Mouse (Mus musculus) left cerebral cortex, adult 2 months (tissue): ENCODE data around the gene Psma3. TPM values are rescaled to one million over a fixed set of nuclear protein-coding genes. Genes with fewer than 3 reads are reported as not detected.

Source experiments
- DNase-seq, 2 experiments: peaks; one replicate each; pipeline ENCODE4 v3.0.0; 2021 to 2022; ENCODE audit warnings: low spot score in 2 of 2, mixed read lengths in 1 of 2; ENCODE audit errors: extremely low spot score in 1 of 2
- H3K27ac ChIP-seq: fragments of 200-600 bp; 2 replicates; pipeline ENCODE4 v1.8.1; 2022
- H3K4me3 ChIP-seq: fragments of 200-600 bp; 2 replicates; pipeline ENCODE4 v1.8.1; 2022
- CTCF ChIP-seq: fragments of 200-600 bp; IDR thresholded peaks from 2 replicates; pipeline ENCODE4 v1.8.1; 2022; ENCODE audit warnings: antibody characterized with exemption, mild to moderate bottlenecking, moderate library complexity
- intact Hi-C: fragments of 180-260 bp; cut with DNase I; formaldehyde crosslinking; loops from one replicate; pipeline ENCODE4 v1.15.1; 2025
- total RNA-seq, 2 experiments: library from RNA; stranded (reverse); gene quantifications; 2 replicates each; pipeline ENCODE4 v1.2.3; 2021

The Psma3 gene
- total RNA-seq, 2 experiments from 2014 or later: 170 to 185 TPM

DNA sequence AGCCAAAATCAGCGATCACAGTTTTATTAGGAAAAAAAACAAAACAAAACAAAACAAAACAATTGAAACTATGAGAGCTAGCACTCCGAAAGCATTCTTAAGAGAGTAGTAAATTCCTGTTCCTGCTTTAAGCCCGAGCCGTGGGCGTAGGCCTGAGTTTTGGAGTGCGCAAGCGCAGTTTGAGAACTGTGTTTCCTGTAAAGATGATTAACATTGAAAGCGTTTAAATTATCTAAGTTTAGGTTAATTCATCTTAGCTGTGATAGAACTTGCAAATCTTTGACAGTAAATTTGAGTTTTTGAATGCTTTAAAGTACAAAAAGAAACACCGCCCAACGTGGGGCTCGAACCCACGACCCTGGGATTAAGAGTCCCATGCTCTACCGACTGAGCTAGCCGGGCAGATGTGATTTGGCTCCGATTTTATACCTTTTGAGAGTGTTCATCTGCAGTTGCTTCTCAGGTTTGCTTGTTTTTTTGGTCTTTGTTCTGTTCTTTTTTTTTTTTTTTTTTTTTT lies 5.6 kb upstream of the Psma3 start:
- intact Hi-C loops: loop anchor here (2.0 kb wide), 1 partner anchor 82 kb away; no protein-coding TSS in a partner anchor
- DNase-seq: peak; percentile 86 to 89
- Histone ChIP-seq H3K27ac (peak overlapping the region; percentile 98), H3K4me3 (peak overlapping the region; percentile 81)
- TF ChIP-seq CTCF: no peak

DNA sequence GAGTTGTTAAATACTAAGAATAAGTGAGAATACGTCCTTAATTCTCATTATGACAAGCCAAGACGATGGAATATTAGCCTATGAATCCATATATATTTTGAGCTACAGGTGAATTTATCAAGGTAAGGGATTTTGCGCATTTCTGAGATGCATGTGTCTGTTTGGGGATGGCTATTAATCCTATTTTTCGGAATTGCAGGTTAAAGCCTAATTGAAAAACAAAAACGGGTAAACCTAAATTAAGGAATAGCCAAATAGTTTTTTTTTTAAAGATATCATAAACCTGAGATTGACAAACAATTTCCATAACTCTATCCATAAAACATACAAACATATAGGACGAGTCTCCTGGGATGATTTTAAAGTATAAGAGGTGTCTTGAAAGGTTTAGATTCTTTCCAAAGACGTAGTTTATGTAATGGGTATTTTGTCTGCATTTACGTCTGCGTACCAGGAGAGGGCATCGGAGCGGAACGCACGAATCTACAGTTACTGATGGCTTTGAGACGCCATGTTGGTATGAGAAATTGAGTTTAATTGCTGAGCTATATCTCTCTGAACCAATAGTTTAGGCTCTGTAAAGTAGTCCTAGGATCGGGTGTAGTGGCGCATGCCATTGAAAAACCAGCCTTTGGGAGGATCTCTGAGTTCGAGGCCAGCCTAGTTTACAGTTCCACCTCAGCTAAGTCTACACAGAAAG lies 4.8 kb upstream of the Psma3 start:
- intact Hi-C loops: loop anchor here (2.0 kb wide), 1 partner anchor 81 kb away; no protein-coding TSS in a partner anchor
- peak; percentile 72 for TF ChIP-seq CTCF
- peak; percentile 38 to 61 for DNase-seq
- Histone ChIP-seq H3K4me3 (peak overlapping the region; percentile 81), H3K27ac (peak overlapping the region; percentile 80)

DNA sequence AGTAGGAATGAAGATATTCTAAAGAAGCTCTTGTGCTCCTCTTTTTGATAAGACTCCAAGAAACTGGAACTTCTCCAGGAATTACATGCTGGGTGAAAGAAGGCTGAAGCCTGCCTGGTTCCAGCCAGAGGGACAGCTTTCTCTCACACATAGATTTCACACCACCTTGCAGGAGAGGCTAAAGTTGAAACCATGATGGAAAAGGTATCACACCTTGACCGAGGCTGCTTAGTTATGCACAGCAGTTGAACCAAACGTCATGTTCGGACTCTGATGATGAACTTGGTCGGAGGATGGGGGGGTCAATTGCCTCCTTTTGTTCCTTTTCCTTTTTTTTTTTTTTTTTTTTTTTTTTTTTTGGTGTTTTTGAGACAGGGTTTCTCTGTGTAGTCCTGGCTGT lies 590 bp upstream of the Psma3 start:
- H3K4me3 ChIP-seq: no peak overlapping the region
- intact Hi-C loops: loop anchor here (2.0 kb wide), 1 partner anchor 41 kb away; the partner anchor contains the start of gene Arid4a
- no peak overlapping the region for H3K27ac ChIP-seq
- no peak for TF ChIP-seq CTCF
- no peak for DNase-seq

DNA sequence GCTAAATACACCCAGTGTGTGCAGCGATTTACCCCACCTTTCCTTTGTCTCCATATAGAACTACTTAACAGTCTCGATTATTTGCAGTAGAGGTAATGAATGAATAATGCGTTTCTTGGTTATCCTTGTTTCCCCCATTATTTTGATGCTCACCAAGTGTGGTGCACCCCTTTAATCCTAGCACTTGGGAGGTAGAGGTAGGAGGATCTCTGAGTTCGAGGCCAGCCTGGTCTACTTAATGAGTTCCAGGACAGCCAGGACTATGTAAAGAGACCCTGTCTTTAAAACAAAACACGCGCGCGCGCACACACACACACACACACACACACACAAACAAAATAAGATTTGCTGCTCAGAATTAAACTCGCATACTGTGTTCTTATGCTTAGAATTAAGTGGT lies 985 bp downstream of the Psma3 start:
- TF ChIP-seq CTCF: no peak
- Histone ChIP-seq H3K4me3 (peak overlapping the region; percentile 73), H3K27ac (peak overlapping the region; percentile 94)
- no peak for DNase-seq
- intact Hi-C loops: loop anchor here (2.0 kb wide), 1 partner anchor 39 kb away; the partner anchor contains the start of gene Arid4a

DNA sequence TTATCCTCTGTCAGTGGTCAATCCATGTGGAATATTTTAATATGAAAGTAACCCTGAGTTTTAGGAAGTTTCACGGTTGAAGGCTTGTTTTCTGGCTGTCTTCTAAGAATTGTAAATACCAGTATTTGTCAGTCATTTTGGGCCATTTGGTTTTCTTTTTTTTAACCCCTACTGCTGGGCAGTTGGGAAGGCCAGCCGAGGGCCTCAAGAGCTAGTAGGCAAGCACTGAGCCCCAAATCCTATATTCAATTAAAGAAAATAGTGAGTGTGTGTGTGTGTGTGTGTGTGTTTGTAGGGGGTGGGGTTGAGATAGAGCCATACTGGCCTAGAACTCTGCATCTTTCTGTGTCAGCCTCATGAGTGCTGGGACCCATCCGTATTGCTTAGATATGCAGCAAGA lies 1.5 kb downstream of the Psma3 start:
- no peak for DNase-seq
- Histone ChIP-seq H3K27ac (no peak overlapping the region), H3K4me3 (peak overlapping the region; percentile 73)
- TF ChIP-seq CTCF: no peak
- intact Hi-C loops: loop anchor here (2.0 kb wide), 1 partner anchor 39 kb away; the partner anchor contains the start of gene Arid4a

DNA sequence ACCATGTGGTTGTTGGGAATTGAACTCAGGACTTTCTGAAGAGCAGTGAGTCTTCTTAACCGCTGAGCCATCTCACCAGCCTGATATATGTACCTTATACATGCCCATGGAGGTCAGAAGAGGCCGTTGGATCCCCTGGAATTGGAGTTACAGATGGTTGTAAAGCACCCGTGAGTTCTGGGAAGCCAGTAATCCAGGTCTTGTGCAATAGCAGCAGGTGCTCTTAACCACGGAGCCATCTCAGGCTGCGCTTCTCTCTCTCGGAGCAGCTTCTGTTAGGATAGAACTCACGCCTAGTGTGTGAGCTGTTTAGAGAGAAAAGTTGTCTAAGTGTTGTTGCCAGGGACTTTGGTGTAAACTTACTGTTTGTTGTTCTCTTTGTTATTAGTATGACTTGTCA lies 3.9 kb downstream of the Psma3 start:
- TF ChIP-seq CTCF: no peak
- intact Hi-C loops: no loop called here

GRCm38 (mm10) chr12:70984855-70985550 lies 10.6 kb downstream of the Psma3 start:
- DNase-seq: no peak
- no peak overlapping the region for H3K27ac ChIP-seq
- no peak for TF ChIP-seq CTCF
- no peak overlapping the region for H3K4me3 ChIP-seq
- intact Hi-C loops: no loop called here

More for the DNA sequence above, 3.9 kb downstream of the Psma3 start:
- H3K27ac ChIP-seq: no peak overlapping the region
- no peak for DNase-seq
- H3K4me3 ChIP-seq: no peak overlapping the region

DNA sequence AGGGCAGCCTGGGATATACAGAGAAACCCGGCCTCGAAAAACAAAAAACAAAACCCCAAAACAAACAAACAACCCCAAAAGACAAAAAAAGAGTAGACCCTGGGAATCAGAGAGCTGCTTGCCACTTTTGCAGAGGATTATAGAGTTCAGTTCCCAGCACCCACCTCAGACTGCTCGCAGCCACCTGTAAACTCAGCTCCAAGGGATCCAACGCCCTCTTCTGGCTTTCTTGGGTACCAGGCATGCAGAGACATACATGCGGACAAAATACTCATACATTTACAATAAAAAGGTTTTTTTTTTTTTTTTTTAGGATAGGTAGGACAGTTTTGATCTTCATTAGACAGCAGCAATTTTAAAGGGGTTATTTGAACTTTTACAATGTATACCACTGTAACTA lies 22.8 kb downstream of the Psma3 start:
- no peak for DNase-seq
- TF ChIP-seq CTCF: no peak
- H3K4me3 ChIP-seq: no peak overlapping the region
- intact Hi-C loops: no loop called here
- H3K27ac ChIP-seq: no peak overlapping the region

DNA sequence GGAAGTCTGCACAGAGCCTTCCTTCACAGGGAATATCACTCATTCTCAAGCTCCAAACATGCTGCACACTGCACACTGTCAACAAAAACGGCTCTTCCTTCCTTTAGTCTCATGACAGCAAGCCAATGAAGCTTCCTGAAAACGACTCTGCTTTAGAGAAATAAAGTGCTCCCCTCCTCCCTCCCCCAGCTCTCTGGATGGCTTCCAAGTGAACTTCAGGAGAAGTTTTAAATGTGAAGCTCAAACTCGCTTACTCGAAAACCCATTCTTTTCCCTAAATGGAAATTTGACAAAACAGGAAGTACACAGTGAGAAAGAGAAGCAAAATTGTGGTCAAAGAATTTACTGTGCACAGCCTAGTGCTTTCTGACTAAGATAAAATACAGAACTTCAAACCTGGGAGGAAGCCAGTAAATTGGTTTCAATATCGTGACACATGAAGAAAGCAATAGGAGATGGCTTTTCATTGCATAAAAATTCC lies 25.0 kb downstream of the Psma3 start:
- Histone ChIP-seq H3K27ac (0 out of 2 replicates have a peak overlapping the region, but pooled peaks have one; percentile 25), H3K4me3 (no peak overlapping the region)
- intact Hi-C loops: no loop called here
- TF ChIP-seq CTCF: no peak
- DNase-seq: no peak

GRCm38 (mm10) chr12:71000344-71000743 lies 25.9 kb downstream of the Psma3 start:
- Histone ChIP-seq H3K4me3 (no peak overlapping the region), H3K27ac (no peak overlapping the region)
- no peak for DNase-seq
- no peak for TF ChIP-seq CTCF
- intact Hi-C loops: no loop called here

GRCm38 (mm10) chr12:71001456-71001855 lies 27.0 kb downstream of the Psma3 start:
- no peak overlapping the region for H3K27ac ChIP-seq
- no peak for DNase-seq
- no peak for TF ChIP-seq CTCF
- H3K4me3 ChIP-seq: no peak overlapping the region
- intact Hi-C loops: no loop called here
